Mouse (Mus musculus) megakaryocyte, embryonic 14.5 days (primary cell): ENCODE data around the gene Foxb1.

Experiments
- FLI1 ChIP-seq: IDR thresholded peaks from 2 replicates; pipeline ENCODE4 v1.6.1; 2012; ENCODE audit warnings: low read length, inconsistent platforms, mixed read lengths
- GATA1 ChIP-seq: IDR thresholded peaks from 3 replicates; pipeline ENCODE4 v1.6.1; 2012; ENCODE audit warnings: mixed read lengths, low read length, inconsistent platforms, borderline replicate concordance

DNA sequence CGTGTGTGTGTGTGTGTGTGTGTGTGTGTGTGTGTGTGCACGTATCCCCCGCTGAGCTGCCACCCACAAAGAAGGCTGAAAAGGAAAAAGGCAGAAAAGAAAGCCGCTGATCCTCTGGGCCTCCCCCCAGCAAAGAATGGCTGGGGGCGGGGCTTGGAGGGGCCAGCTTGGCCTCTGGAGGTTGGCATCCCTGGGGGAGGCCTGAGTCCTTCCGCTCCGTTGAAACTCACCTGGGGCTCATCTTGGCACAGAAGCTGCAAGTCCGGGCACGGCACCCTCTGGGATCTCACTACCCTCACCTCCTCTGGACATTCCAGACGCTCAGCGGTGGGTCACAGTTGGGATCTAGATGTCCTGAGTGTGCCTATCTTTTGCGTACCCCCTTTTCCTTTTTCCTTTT is 6.7 kb upstream of the Foxb1 start:
- TF ChIP-seq GATA1 (no peak), FLI1 (no peak)
